Mouse (Mus musculus): ENCODE measurements around the gene Ift122. TPM values are rescaled to one million over a fixed set of nuclear protein-coding genes. Genes with fewer than 3 reads are reported as not detected.
A peak's percentile ranks its signal among the peaks of the same experiment; 100 is the strongest.

Gene Ift122
- polyA plus RNA-seq, 1 experiment = 4.6 TPM

- no peak for DNase-seq (ENCODE audit: low read depth in 1 of 2, low spot score in 2 of 2)
- WGBS = 80% methylated on average over 11 of the region's 11 CpGs
- TF ChIP-seq POLR2A (IDR thresholded peaks at IDR 0.05; ENCODE audit: low read depth, low read length) (no peak), CTCF (IDR thresholded peaks at IDR 0.05; ENCODE audit: extremely low read depth, insufficient read depth, insufficient read length, insufficient replicate concordance) (no peak)
- peaks cover 12% of the 10 kb centered on the region for H3K36me3 ChIP-seq (ENCODE audit: control insufficient read depth, insufficient read depth, low read length)
- H3K27me3 ChIP-seq (ENCODE audit: control insufficient read depth, insufficient read depth, low read length) = no peaks in the 10 kb centered on the region
- no peaks in the 10 kb centered on the region for H3K4me1 ChIP-seq (ENCODE audit: control insufficient read depth, insufficient read depth, insufficient read length)
- H3K4me3 ChIP-seq (ENCODE audit: extremely low read depth, insufficient read depth, insufficient read length) = no peak overlapping the region
- H3K27ac ChIP-seq (ENCODE audit: insufficient read depth, low read length) = no peak overlapping the region; the same call in 1 of the 2 replicates
Measured at GRCm38 (mm10) chr6:115955664-115956063, 102.4 kb downstream of the Ift122 start.

- Histone ChIP-seq H3K4me3 (ENCODE audit: extremely low read depth, insufficient read depth, insufficient read length) (no peak overlapping the region), H3K27me3 (ENCODE audit: control insufficient read depth, insufficient read depth, low read length) (no peaks in the 10 kb centered on the region), H3K36me3 (ENCODE audit: control insufficient read depth, insufficient read depth, low read length) (peaks cover 13% of the 10 kb centered on the region), H3K27ac (ENCODE audit: insufficient read depth, low read length) (no peak overlapping the region), H3K4me1 (ENCODE audit: control insufficient read depth, insufficient read depth, insufficient read length) (no peaks in the 10 kb centered on the region)
- no peak for TF ChIP-seq POLR2A (IDR thresholded peaks at IDR 0.05; ENCODE audit: low read depth, low read length)
- TF ChIP-seq CTCF (IDR thresholded peaks at IDR 0.05; ENCODE audit: extremely low read depth, insufficient read depth, insufficient read length, insufficient replicate concordance) = no peak
- 88% methylated on average over 13 of the region's 13 CpGs for WGBS
- DNase-seq (ENCODE audit: low read depth in 1 of 2, low spot score in 2 of 2) = no peak
Measured at GRCm38 (mm10) chr6:115956418-115956921, 103.2 kb downstream of the Ift122 start.

GRCm38 (mm10) chr6:115956922-115957601, 103.8 kb downstream of the Ift122 start:
- Histone ChIP-seq H3K36me3 (ENCODE audit: control insufficient read depth, insufficient read depth, low read length) (peaks cover 16% of the 10 kb centered on the region), H3K4me3 (ENCODE audit: extremely low read depth, insufficient read depth, insufficient read length) (no peak overlapping the region), H3K4me1 (ENCODE audit: control insufficient read depth, insufficient read depth, insufficient read length) (no peaks in the 10 kb centered on the region), H3K27me3 (ENCODE audit: control insufficient read depth, insufficient read depth, low read length) (no peaks in the 10 kb centered on the region), H3K27ac (ENCODE audit: insufficient read depth, low read length) (peak overlapping the region; percentile 29; the same call in 1 of the 2 replicates)
- WGBS = 65% methylated on average over 16 of the region's 16 CpGs
- no peak for DNase-seq (ENCODE audit: low read depth in 1 of 2, low spot score in 2 of 2)
- TF ChIP-seq POLR2A (IDR thresholded peaks at IDR 0.05; ENCODE audit: low read depth, low read length) = no peak
- TF ChIP-seq CTCF (IDR thresholded peaks at IDR 0.05; ENCODE audit: extremely low read depth, insufficient read depth, insufficient read length, insufficient replicate concordance) = no peak

GRCm38 (mm10) chr6:115957681-115958080, 104.4 kb downstream of the Ift122 start:
- H3K4me1 ChIP-seq (ENCODE audit: control insufficient read depth, insufficient read depth, insufficient read length) = no peaks in the 10 kb centered on the region
- DNase-seq (ENCODE audit: low read depth in 1 of 2, low spot score in 2 of 2) = no peak
- no peak overlapping the region for H3K4me3 ChIP-seq (ENCODE audit: extremely low read depth, insufficient read depth, insufficient read length)
- WGBS = 81% methylated on average over 6 of the region's 6 CpGs
- H3K36me3 ChIP-seq (ENCODE audit: control insufficient read depth, insufficient read depth, low read length) = peaks cover 17% of the 10 kb centered on the region
- TF ChIP-seq POLR2A (IDR thresholded peaks at IDR 0.05; ENCODE audit: low read depth, low read length) (no peak), CTCF (IDR thresholded peaks at IDR 0.05; ENCODE audit: extremely low read depth, insufficient read depth, insufficient read length, insufficient replicate concordance) (no peak)
- H3K27ac ChIP-seq (ENCODE audit: insufficient read depth, low read length) = no peak overlapping the region
- no peaks in the 10 kb centered on the region for H3K27me3 ChIP-seq (ENCODE audit: control insufficient read depth, insufficient read depth, low read length)

- WGBS = 96% methylated on average over 9 of the region's 9 CpGs
- H3K4me3 ChIP-seq (ENCODE audit: extremely low read depth, insufficient read depth, insufficient read length) = no peak overlapping the region
- peaks cover 18% of the 10 kb centered on the region for H3K36me3 ChIP-seq (ENCODE audit: control insufficient read depth, insufficient read depth, low read length)
- H3K4me1 ChIP-seq (ENCODE audit: control insufficient read depth, insufficient read depth, insufficient read length) = no peaks in the 10 kb centered on the region
- no peaks in the 10 kb centered on the region for H3K27me3 ChIP-seq (ENCODE audit: control insufficient read depth, insufficient read depth, low read length)
- 0 out of 2 replicates have a peak overlapping the region, but pooled peaks have one; percentile 42 for H3K27ac ChIP-seq (ENCODE audit: insufficient read depth, low read length)
- DNase-seq (ENCODE audit: low read depth in 1 of 2, low spot score in 2 of 2) = no peak
- TF ChIP-seq CTCF (IDR thresholded peaks at IDR 0.05; ENCODE audit: extremely low read depth, insufficient read depth, insufficient read length, insufficient replicate concordance) (no peak), POLR2A (IDR thresholded peaks at IDR 0.05; ENCODE audit: low read depth, low read length) (no peak)
Measured at GRCm38 (mm10) chr6:115958445-115958844, 105.2 kb downstream of the Ift122 start.

- no peak overlapping the region for H3K4me3 ChIP-seq (ENCODE audit: extremely low read depth, insufficient read depth, insufficient read length)
- WGBS = 92% methylated on average over 7 of the region's 7 CpGs
- no peaks in the 10 kb centered on the region for H3K4me1 ChIP-seq (ENCODE audit: control insufficient read depth, insufficient read depth, insufficient read length)
- peaks cover 22% of the 10 kb centered on the region for H3K36me3 ChIP-seq (ENCODE audit: control insufficient read depth, insufficient read depth, low read length)
- H3K27ac ChIP-seq (ENCODE audit: insufficient read depth, low read length) = peak overlapping the region; percentile 47
- H3K27me3 ChIP-seq (ENCODE audit: control insufficient read depth, insufficient read depth, low read length) = no peaks in the 10 kb centered on the region
- DNase-seq (ENCODE audit: low read depth in 1 of 2, low spot score in 2 of 2) = no peak
- TF ChIP-seq CTCF (IDR thresholded peaks at IDR 0.05; ENCODE audit: extremely low read depth, insufficient read depth, insufficient read length, insufficient replicate concordance) = no peak
- TF ChIP-seq POLR2A (IDR thresholded peaks at IDR 0.05; ENCODE audit: low read depth, low read length) = no peak
Measured at GRCm38 (mm10) chr6:115959151-115959691, 106.0 kb downstream of the Ift122 start.

- WGBS = 94% methylated on average over 19 of the region's 19 CpGs
- Histone ChIP-seq H3K36me3 (ENCODE audit: control insufficient read depth, insufficient read depth, low read length) (peaks cover 22% of the 10 kb centered on the region), H3K27me3 (ENCODE audit: control insufficient read depth, insufficient read depth, low read length) (no peaks in the 10 kb centered on the region)
Measured at GRCm38 (mm10) chr6:115960322-115960721, 107.1 kb downstream of the Ift122 start.

More at GRCm38 (mm10) chr6:115960322-115960721, 107.1 kb downstream of the Ift122 start:
- no peak overlapping the region for H3K27ac ChIP-seq (ENCODE audit: insufficient read depth, low read length)
- DNase-seq (ENCODE audit: low read depth in 1 of 2, low spot score in 2 of 2) = no peak
- H3K4me1 ChIP-seq (ENCODE audit: control insufficient read depth, insufficient read depth, insufficient read length) = no peaks in the 10 kb centered on the region
- H3K4me3 ChIP-seq (ENCODE audit: extremely low read depth, insufficient read depth, insufficient read length) = no peak overlapping the region
- TF ChIP-seq POLR2A (IDR thresholded peaks at IDR 0.05; ENCODE audit: low read depth, low read length) (no peak), CTCF (IDR thresholded peaks at IDR 0.05; ENCODE audit: extremely low read depth, insufficient read depth, insufficient read length, insufficient replicate concordance) (no peak)
